Mouse (Mus musculus): ENCODE measurements around the gene Rragc.

DNA sequence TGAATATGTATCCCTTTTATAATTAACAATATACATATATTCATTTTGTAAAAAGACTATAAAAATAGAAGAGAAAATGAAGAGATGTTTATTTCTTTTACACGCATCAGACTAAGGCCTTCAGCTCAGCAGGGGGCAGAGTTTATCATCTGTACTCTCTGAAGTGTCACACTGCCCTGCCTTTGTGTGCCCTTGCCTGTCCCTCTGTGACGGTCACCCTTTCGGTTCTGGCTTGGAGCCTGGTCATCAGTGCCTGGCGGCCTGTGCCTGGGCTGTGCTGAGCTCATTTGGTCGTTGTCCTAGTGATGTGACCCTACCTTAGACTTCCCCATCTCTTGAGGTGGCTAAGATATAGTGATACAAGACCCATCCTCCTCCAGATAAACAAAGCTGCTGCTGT is 29.9 kb downstream of the Rragc start:
- TF ChIP-seq TAL1 (IDR thresholded peaks at IDR 0.05; ENCODE audit: low read length) (no peak), GATA1 (IDR thresholded peaks at IDR 0.05; ENCODE audit: low read length) (no peak)

Data from erythroblast, embryonic 14.5 days (primary cell).